Mouse (Mus musculus): ENCODE results near the gene Sox2.

Gene Sox2

GRCm38 (mm10) chr3:34660542-34661290 is 10.5 kb downstream of the Sox2 start:
- DNase-seq: no peak

GRCm38 (mm10) chr3:34661341-34662007 is 11.3 kb downstream of the Sox2 start:
- no peak for DNase-seq

- no peak for DNase-seq
Observed at GRCm38 (mm10) chr3:34662008-34662711, 12.0 kb downstream of the Sox2 start.

- no peak for DNase-seq
Observed at GRCm38 (mm10) chr3:34662712-34663655, 12.8 kb downstream of the Sox2 start.

GRCm38 (mm10) chr3:34663701-34664635 is 13.8 kb downstream of the Sox2 start:
- no peak for DNase-seq

GRCm38 (mm10) chr3:34664636-34665531 is 14.7 kb downstream of the Sox2 start:
- no peak for DNase-seq

- no peak for DNase-seq
Observed at GRCm38 (mm10) chr3:34665751-34666665, 15.8 kb downstream of the Sox2 start.

- no peak for DNase-seq
Observed at GRCm38 (mm10) chr3:34667180-34667579, 17.0 kb downstream of the Sox2 start.

GRCm38 (mm10) chr3:34667881-34668817 is 17.9 kb downstream of the Sox2 start:
- no peak for DNase-seq

GRCm38 (mm10) chr3:34671024-34671660 is 20.9 kb downstream of the Sox2 start:
- no peak for DNase-seq

- DNase-seq: no peak
Observed at GRCm38 (mm10) chr3:34678840-34679239, 28.6 kb downstream of the Sox2 start.

GRCm38 (mm10) chr3:34679439-34679838 is 29.2 kb downstream of the Sox2 start:
- DNase-seq: no peak

GRCm38 (mm10) chr3:34679921-34680320 is 29.7 kb downstream of the Sox2 start:
- no peak for DNase-seq

GRCm38 (mm10) chr3:34688072-34688471 is 37.9 kb downstream of the Sox2 start:
- no peak for DNase-seq

GRCm38 (mm10) chr3:34691703-34692393 is 41.6 kb downstream of the Sox2 start:
- DNase-seq: no peak

- no peak for DNase-seq
Observed at GRCm38 (mm10) chr3:34692394-34692745, 42.2 kb downstream of the Sox2 start.

Measured in thymus, adult 18-20 months (tissue).